Comparison of ENCODE assay signal across 9 mouse cellular contexts in the genomic region with DNA sequence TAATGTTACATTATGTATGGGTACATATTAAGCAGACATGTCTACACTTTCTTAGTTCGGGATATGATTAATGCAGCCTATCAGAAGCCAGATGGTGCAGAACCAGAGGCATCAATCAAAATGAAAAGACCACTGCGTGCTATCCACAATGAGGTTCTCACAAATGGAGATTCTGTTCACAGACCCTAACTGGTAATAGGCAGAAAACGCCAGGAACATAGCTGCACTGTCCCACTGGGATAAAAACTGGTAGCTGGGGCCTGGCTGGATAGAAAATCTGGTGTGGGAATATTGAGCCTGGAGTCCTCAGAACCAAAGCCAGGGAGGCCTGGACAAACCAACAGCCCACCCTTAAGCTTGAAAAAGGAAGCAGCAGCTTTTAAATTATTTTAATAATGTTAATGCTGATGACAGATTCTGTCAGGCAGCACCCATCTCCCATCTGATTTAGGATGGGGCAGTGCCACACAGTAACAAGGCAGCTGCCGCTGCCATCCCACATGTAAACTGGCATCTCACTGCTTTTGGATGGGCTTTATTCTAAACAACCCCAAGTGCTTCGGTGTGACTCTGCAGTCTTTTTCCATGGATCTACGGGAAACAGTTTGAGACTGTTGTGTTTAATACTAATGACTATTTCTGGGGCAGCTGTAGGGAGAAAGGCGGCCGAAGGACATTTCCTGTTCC.
DNase-seq lines count a peak whose midpoint lies in the region; ATAC-seq and TF ChIP-seq lines count a peak whose summit lies in the region.
"Had no signal": no experiment of that assay in that cellular context is flagged by ENCODE, and none has a peak within 500 bp of the region (broad histone marks: within the 10 kb centered on the region; RNA-seq: fewer than 3 reads in every experiment).

No protein-coding gene starts in this region.

- no peak overlapping the region for H3K4me3 ChIP-seq in left cerebral cortex, adult 2 months
- no peak overlapping the region for H3K4me3 ChIP-seq in forebrain, embryonic 13.5 days
- H3K4me3 ChIP-seq in limb, embryonic 12.5 days (replicated peaks) = no peak overlapping the region
- no peak overlapping the region for H3K4me3 ChIP-seq in stomach, embryonic 15.5 days (replicated peaks)

- no peaks in the 10 kb centered on the region for H3K9me3 ChIP-seq in forebrain, embryonic 13.5 days (replicated peaks)
- no peaks in the 10 kb centered on the region for H3K9me3 ChIP-seq in limb, embryonic 12.5 days
- H3K9me3 ChIP-seq in stomach, embryonic 15.5 days = no peaks in the 10 kb centered on the region

- peak overlapping the region; percentile 16; the same call in 1 of the 2 replicates for H3K4me2 ChIP-seq in forebrain, embryonic 13.5 days
- peak overlapping the region; percentile 19 for H3K4me2 ChIP-seq in limb, embryonic 12.5 days
- H3K4me2 ChIP-seq in stomach, embryonic 15.5 days = no peak overlapping the region

- peaks cover 37% of the 10 kb centered on the region for H3K4me1 ChIP-seq in forebrain, embryonic 13.5 days
- H3K4me1 ChIP-seq in limb, embryonic 12.5 days (replicated peaks) = peaks cover 40% of the 10 kb centered on the region
- peaks cover 4% of the 10 kb centered on the region; the same call in 1 of the 2 replicates for H3K4me1 ChIP-seq in stomach, embryonic 15.5 days

- TF ChIP-seq CTCF in left cerebral cortex, adult 2 months (IDR thresholded peaks at IDR 0.05) = no peak

- no peaks in the 10 kb centered on the region for H3K36me3 ChIP-seq in forebrain, embryonic 13.5 days (ENCODE audit: poor library complexity, severe bottlenecking)
- no peaks in the 10 kb centered on the region for H3K36me3 ChIP-seq in limb, embryonic 12.5 days
- H3K36me3 ChIP-seq in stomach, embryonic 15.5 days = no peaks in the 10 kb centered on the region

- H3K27ac ChIP-seq in left cerebral cortex, adult 2 months = no peak overlapping the region
- peak overlapping the region; percentile 90 for H3K27ac ChIP-seq in forebrain, embryonic 13.5 days
- H3K27ac ChIP-seq in limb, embryonic 12.5 days = peak overlapping the region; percentile 93
- H3K27ac ChIP-seq in stomach, embryonic 15.5 days = 0 out of 2 replicates have a peak overlapping the region, but pooled peaks have one; percentile 31

- H3K9ac ChIP-seq in forebrain, embryonic 13.5 days = no peak overlapping the region
- H3K9ac ChIP-seq in limb, embryonic 12.5 days (replicated peaks) = no peak overlapping the region
- H3K9ac ChIP-seq in stomach, embryonic 15.5 days = no peak overlapping the region

- WGBS in forebrain, embryonic 13.5 days = 16% methylated on average over 8 of the region's 8 CpGs
- 19% methylated on average over 8 of the region's 8 CpGs for WGBS in limb, embryonic 12.5 days
- 37% methylated on average over 8 of the region's 8 CpGs for WGBS in stomach, embryonic 15.5 days

- intact Hi-C loops in left cerebral cortex, postnatal 4 days (cut with DNase I) = no loop called here
- intact Hi-C loops in left cerebral cortex, adult 2 months (cut with DNase I) = no loop called here

- no peaks in the 10 kb centered on the region for H3K27me3 ChIP-seq in forebrain, embryonic 13.5 days
- no peaks in the 10 kb centered on the region for H3K27me3 ChIP-seq in limb, embryonic 12.5 days
- H3K27me3 ChIP-seq in stomach, embryonic 15.5 days (replicated peaks) = no peaks in the 10 kb centered on the region

- peak; percentile 50 for DNase-seq in left cerebral cortex, postnatal 4 days
- DNase-seq in left cerebral cortex, adult 2 months (ENCODE audit: extremely low spot score in 1 of 2, low spot score in 2 of 2) = no peak
- no peak for DNase-seq in lung, postnatal 25 days (ENCODE audit: low spot score)
- DNase-seq: cerebellum, adult 11-12 months; gastrocnemius, postnatal 25 days had no signal

- peak; percentile 93 for ATAC-seq in forebrain, embryonic 13.5 days
- peak; percentile 67 for ATAC-seq in limb, embryonic 12.5 days (ENCODE audit: insufficient number of reproducible peaks, insufficient read depth, low FRiP score, low TSS enrichment, low read depth)
- no peak for ATAC-seq in stomach, embryonic 15.5 days (ENCODE audit: insufficient read depth, low FRiP score, low read depth)
- ATAC-seq in CD4-positive, CD25-positive, alpha-beta regulatory T cell, adult 4 months = no peak

Comparison
In these comparisons a context has a peak if more than half of its experiments do, and no peak if none do; other contexts are left out.
1. ATAC-seq: peak in forebrain, embryonic 13.5 days (single experiment) and limb, embryonic 12.5 days (single experiment); none in stomach, embryonic 15.5 days (single experiment) and CD4-positive, CD25-positive, alpha-beta regulatory T cell, adult 4 months (single experiment).